Mouse (Mus musculus) stomach, embryonic 15.5 days (tissue): ENCODE measurements around the gene Socs7. TPM values are rescaled to one million over a fixed set of nuclear protein-coding genes. Genes with fewer than 3 reads are reported as not detected.
"Not testable (repeated sequence)": the region's sequence is repeated elsewhere in the genome, so short reads cannot be mapped to it uniquely, and the experiment has no call there.

Source experiments
- ATAC-seq: fragments of 200-750 bp; cut with Nextera tagmentation; 2 replicates; pipeline ENCODE4 v1.8.0; 2017; ENCODE audit warnings: low read depth, moderate number of reproducible peaks, moderate TSS enrichment; ENCODE audit not compliant: insufficient read depth, low FRiP score
- H3K27ac ChIP-seq: fragments of 300-500 bp; sonication (generic); 2 replicates; pipeline ENCODE4 v1.5.1; 2015; ENCODE audit warnings: mild to moderate bottlenecking, inconsistent platforms
- H3K27me3 ChIP-seq: fragments of 300-500 bp; sonication (generic); replicated peaks from 2 replicates; pipeline ENCODE4 v1.6.1; 2015; ENCODE audit warnings: inconsistent platforms
- H3K36me3 ChIP-seq: fragments of 300-500 bp; sonication (generic); 2 replicates; pipeline ENCODE4 v1.6.1; 2015; ENCODE audit warnings: inconsistent platforms
- H3K4me1 ChIP-seq: fragments of 300-500 bp; sonication (generic); 2 replicates; pipeline ENCODE4 v1.6.1; 2015; ENCODE audit warnings: inconsistent platforms
- H3K4me2 ChIP-seq: fragments of 300-500 bp; sonication (generic); 2 replicates; pipeline ENCODE4 v1.6.1; 2015; ENCODE audit warnings: mild to moderate bottlenecking, inconsistent platforms
- H3K4me3 ChIP-seq: fragments of 300-500 bp; sonication (generic); replicated peaks from 2 replicates; pipeline ENCODE4 v1.5.1; 2015; ENCODE audit warnings: inconsistent platforms
- H3K9ac ChIP-seq: fragments of 300-500 bp; sonication (generic); 2 replicates; pipeline ENCODE4 v1.6.1; 2015; ENCODE audit warnings: inconsistent platforms
- H3K9me3 ChIP-seq: fragments of 300-500 bp; sonication (generic); 2 replicates; pipeline ENCODE4 v1.6.1; 2016; ENCODE audit warnings: inconsistent platforms
- WGBS: fragments of 180-500 bp; shearing (Covaris S2); methylation state at CpG from one replicate; pipeline ENCODE4 v1.1.7; 2015; 5-methylcytosine and 5-hydroxymethylcytosine counted together
- polyA plus RNA-seq: library from polyadenylated mRNA; unstranded; fragments of >200 nt; fragmentation: Nextera tagmentation; extraction: Ambion mirVana; gene quantifications from 2 replicates; pipeline ENCODE4 v1.2.1, GENCODE M21; 2015

Gene Socs7
- polyA plus RNA-seq, 1 experiment from 2014 or later = 3.4 TPM

DNA sequence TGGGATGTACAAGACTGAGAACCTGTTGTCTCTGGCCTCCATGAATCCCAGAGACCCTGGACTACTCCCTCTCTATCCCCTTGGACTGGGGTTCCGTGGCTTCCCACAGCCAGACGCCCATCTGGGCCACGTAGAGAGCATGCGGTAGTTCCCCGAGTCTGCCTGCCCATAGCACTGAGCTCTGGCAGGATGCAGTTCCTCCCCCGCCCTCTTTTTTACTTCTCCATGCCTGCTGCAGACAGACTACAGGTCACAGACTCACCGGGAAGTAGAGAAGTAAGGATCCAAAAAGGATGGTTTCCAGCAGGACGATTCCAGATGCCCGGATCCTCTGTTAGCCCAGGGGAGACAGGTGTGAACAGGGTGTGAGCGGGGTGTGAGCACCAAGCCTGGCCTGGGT, 16.9 kb upstream of the Socs7 start:
- no peak overlapping the region for H3K9ac ChIP-seq
- no peak overlapping the region for H3K27ac ChIP-seq
- peaks cover 15% of the 10 kb centered on the region; the same call in 1 of the 2 replicates for H3K4me1 ChIP-seq
- no peak overlapping the region for H3K4me3 ChIP-seq
- no peak overlapping the region for H3K4me2 ChIP-seq
- no peaks in the 10 kb centered on the region for H3K9me3 ChIP-seq
- no peak for ATAC-seq
- 55% methylated on average over 10 of the region's 10 CpGs for WGBS
- H3K27me3 ChIP-seq = 0 out of 2 replicates have a peak, but pooled peaks cover 3% of the 10 kb centered on the region
- H3K36me3 ChIP-seq = no peaks in the 10 kb centered on the region

DNA sequence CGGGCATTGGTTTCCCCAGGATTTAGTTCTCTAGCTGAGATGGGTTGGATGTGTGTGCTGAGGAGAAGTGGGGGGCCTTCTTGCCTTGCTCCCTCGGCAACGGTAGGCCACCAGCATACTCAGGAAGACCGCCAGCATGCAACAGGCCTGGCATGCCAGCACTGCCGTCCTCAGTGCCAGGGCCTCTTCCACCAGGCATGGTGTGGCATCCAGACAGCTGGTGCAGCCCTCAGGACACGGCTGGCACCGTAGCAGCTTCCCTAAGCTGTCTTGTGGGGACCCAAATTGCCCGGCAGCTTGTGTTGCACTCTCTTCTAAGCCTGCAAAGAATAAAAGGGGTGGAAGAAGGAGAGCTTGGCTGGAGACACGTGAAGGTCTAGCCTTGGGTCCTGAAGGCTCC, 16.0 kb upstream of the Socs7 start:
- H3K4me2 ChIP-seq = no peak overlapping the region
- H3K36me3 ChIP-seq = no peaks in the 10 kb centered on the region
- H3K4me3 ChIP-seq = no peak overlapping the region
- 78% methylated on average over 9 of the region's 9 CpGs for WGBS
- no peak overlapping the region for H3K27ac ChIP-seq
- H3K27me3 ChIP-seq = 0 out of 2 replicates have a peak, but pooled peaks cover 3% of the 10 kb centered on the region
- no peak for ATAC-seq
- no peak overlapping the region for H3K9ac ChIP-seq
- no peaks in the 10 kb centered on the region for H3K9me3 ChIP-seq
- H3K4me1 ChIP-seq = peaks cover 21% of the 10 kb centered on the region; the same call in 1 of the 2 replicates

DNA sequence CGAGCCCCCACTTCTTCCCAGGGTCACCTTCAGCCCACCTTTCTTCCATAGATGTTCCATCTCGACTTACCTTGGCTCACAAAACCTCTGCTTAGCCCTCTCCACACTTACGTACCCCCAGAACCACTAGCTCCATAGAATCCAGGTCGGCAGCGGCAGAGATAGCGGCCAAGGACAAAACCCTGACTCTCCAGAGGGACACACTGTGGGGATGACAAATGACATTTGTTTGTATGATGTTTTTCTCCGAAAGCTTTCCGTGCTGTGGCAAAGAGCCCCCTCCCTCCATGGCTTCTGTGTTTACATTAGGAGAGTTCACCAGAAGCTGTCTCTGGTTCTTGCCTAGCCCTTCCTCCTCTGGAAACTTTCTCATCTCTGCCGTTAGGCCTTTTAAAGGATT, 15.1 kb upstream of the Socs7 start:
- 66% methylated on average over 9 of the region's 9 CpGs for WGBS
- Histone ChIP-seq H3K27ac (no peak overlapping the region), H3K27me3 (0 out of 2 replicates have a peak, but pooled peaks cover 3% of the 10 kb centered on the region), H3K4me3 (no peak overlapping the region), H3K36me3 (no peaks in the 10 kb centered on the region), H3K9me3 (no peaks in the 10 kb centered on the region), H3K4me2 (no peak overlapping the region), H3K9ac (no peak overlapping the region), H3K4me1 (peaks cover 22% of the 10 kb centered on the region; the same call in 1 of the 2 replicates)
- no peak for ATAC-seq

DNA sequence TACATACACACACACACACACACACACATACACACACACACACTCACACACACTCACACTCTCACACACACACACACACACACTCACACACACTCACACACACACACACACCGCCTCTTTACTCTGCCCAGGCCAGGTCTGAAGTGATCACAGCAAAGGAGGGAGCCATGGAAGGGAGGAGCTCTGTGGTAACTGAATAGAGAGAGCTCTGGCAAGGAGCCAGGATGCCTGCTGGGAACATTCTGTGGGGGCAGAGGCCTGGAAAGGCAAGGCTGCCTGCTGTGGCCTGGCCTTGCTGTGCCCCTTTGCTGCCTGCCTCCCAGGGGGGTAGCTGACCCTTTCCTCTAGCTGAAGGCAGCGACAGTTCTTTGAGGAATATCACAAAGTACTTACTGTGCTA, 12.3 kb upstream of the Socs7 start:
- Histone ChIP-seq H3K9me3 (no peaks in the 10 kb centered on the region), H3K27ac (peak overlapping the region; percentile 5; the same call in 1 of the 2 replicates), H3K4me3 (no peak overlapping the region), H3K9ac (no peak overlapping the region), H3K4me2 (no peak overlapping the region), H3K27me3 (no peaks in the 10 kb centered on the region), H3K4me1 (peaks cover 15% of the 10 kb centered on the region; the same call in 1 of the 2 replicates), H3K36me3 (no peaks in the 10 kb centered on the region)
- WGBS = 21% methylated on average over 2 of the region's 2 CpGs
- peak; percentile 75; the same call in 1 of the 2 replicates for ATAC-seq

GRCm38 (mm10) chr11:97352027-97352684, 10.2 kb upstream of the Socs7 start, which contains the start of gene Gpr179:
Gpr179 (minus strand) TSS chr11:97352077.
- Histone ChIP-seq H3K9me3 (no peaks in the 10 kb centered on the region), H3K36me3 (no peaks in the 10 kb centered on the region), H3K27me3 (no peaks in the 10 kb centered on the region), H3K4me2 (no peak within 1 kb of the TSS), H3K4me3 (no peak within 1 kb of the TSS), H3K9ac (no peak within 1 kb of the TSS), H3K4me1 (peaks cover 15% of the 10 kb centered on the region; the same call in 1 of the 2 replicates), H3K27ac (no peak within 1 kb of the TSS)
- WGBS = 71% methylated on average over 3 of the region's 3 CpGs
- ATAC-seq = no peak

DNA sequence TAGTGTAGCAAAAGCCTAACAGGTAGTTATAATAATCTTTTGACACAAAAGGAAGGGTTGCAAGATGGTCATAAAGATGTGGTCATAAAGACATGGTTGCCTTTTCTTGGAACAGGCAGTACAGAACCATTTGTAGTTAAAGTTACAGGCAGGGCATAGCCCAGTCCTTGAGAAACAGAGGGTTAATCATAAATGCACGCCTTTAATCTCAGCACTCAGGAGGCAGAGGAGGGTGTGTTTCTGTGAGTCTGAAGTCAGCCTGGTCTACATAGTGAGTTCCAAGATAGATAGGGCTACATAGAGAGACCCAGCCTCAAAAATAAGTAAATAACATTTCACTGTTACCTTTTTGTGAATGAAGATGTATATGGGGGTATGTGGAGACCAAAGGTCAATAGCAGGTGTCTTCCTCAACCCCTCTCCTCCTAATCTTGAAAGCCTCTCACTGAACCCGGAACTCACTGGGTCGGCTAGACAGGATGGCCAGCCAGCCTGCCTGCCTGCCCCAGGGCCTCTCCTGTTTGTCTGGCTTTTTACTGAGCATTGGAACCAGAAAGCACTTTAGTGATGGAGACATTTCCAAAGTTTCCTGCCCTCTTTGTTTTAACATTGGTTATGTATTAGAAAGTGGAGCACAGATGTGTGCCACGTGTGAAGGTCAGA, 9.3 kb upstream of the Socs7 start:
- Histone ChIP-seq H3K36me3 (no peaks in the 10 kb centered on the region), H3K9me3 (no peaks in the 10 kb centered on the region), H3K4me1 (peaks cover 15% of the 10 kb centered on the region; the same call in 1 of the 2 replicates), H3K4me3 (no peak overlapping the region), H3K9ac (no peak overlapping the region), H3K4me2 (no peak overlapping the region), H3K27ac (no peak overlapping the region), H3K27me3 (no peaks in the 10 kb centered on the region)
- no peak for ATAC-seq
- 43% methylated on average over 4 of the region's 4 CpGs for WGBS

DNA sequence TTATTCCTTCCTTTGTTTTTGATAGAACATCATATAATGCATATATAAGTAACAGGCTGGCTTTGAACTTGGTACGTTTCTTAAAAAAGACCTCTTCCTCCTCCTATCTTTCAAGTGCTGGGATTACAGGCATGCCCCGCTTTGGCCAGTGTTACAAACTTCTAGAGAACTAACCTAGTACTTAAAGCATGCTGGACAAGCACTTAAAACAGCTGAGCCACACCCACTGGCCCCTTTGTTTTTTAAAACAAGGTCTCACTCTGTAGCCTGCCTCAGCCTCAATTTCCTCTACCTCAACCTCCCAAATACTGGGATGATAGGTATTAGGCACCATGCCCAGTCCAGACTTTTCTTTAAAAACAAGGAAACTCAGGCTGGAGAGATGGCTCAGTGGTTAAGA, 7.7 kb upstream of the Socs7 start:
- H3K4me1 ChIP-seq = peaks cover 12% of the 10 kb centered on the region; the same call in 1 of the 2 replicates
- H3K9ac ChIP-seq = no peak overlapping the region
- H3K9me3 ChIP-seq = no peaks in the 10 kb centered on the region
- H3K4me2 ChIP-seq = no peak overlapping the region
- ATAC-seq = no peak
- no peak overlapping the region for H3K27ac ChIP-seq
- no peak overlapping the region for H3K4me3 ChIP-seq
- H3K27me3 ChIP-seq = no peaks in the 10 kb centered on the region
- 70% methylated on average over 2 of the region's 2 CpGs for WGBS
- H3K36me3 ChIP-seq = no peaks in the 10 kb centered on the region

DNA sequence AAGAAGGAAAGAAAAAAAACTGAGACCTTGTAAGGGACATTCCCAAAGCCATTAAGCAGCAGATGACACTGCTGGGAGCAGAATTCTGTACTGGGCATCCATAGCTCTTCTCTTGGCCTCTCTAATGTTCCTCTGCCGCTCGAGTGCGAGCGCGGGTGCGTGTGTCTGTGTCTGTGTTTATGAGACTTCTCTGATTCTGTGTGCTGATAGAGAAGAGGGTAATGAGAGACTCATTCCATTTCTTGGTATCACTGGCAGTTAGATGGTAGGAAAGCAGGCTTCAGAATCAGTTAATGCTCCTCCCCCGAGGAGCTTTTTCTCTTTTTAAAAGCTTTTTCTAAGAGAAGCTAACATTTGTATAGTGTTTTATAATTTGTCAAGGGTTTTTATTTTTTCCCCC, 7.1 kb upstream of the Socs7 start:
- H3K27me3 ChIP-seq = no peaks in the 10 kb centered on the region
- no peaks in the 10 kb centered on the region for H3K36me3 ChIP-seq
- H3K9me3 ChIP-seq = no peaks in the 10 kb centered on the region
- no peak overlapping the region for H3K4me2 ChIP-seq
- H3K9ac ChIP-seq = no peak overlapping the region
- no peak overlapping the region for H3K27ac ChIP-seq
- 77% methylated on average over 7 of the region's 7 CpGs for WGBS
- no peak overlapping the region for H3K4me3 ChIP-seq
- H3K4me1 ChIP-seq = peaks cover 8% of the 10 kb centered on the region; the same call in 1 of the 2 replicates
- no peak for ATAC-seq

DNA sequence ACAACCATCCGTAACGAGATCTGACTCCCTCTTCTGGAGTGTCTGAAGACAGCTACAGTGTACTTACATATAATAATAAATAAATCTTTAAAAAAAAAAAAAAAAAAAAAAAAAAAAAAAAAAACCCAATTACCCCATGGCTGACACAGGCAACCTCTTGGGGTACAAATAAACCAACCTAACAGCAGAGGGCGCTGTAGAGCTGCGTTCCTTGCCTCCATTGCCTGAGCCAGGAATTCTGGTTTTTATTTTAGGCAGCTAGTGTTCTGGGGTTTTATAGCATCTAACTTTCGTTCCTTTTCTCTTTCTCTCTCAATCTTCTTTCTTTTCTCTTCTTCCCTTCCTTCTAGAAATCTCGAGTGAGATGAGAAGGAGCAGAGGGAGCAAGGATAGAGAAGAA, 4.7 kb upstream of the Socs7 start:
- H3K36me3 ChIP-seq, ATAC-seq, H3K27ac ChIP-seq, H3K9me3 ChIP-seq, H3K9ac ChIP-seq, H3K27me3 ChIP-seq, H3K4me2 ChIP-seq, H3K4me1 ChIP-seq, H3K4me3 ChIP-seq: not testable (repeated sequence)
- WGBS = 18% methylated on average over 6 of the region's 6 CpGs

DNA sequence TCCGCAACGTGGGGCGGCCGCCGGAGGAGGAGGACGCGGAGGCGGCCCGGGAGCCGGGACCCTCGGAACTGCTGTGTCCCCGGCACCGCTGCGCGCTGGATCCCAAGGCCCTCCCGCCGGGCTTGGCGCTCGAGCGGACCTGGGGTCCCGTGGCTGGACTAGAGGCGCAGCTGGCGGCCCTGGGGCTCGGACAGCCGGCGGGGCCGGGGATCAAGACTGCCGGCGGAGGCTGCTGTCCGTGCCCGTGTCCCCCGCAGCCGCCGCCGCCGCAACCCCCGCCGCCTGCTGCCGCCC, 245 bp downstream of the Socs7 start:
- WGBS = 0% methylated on average over 22 of the region's 39 CpGs
- no peak for ATAC-seq
- Histone ChIP-seq H3K4me3 (peak overlapping the region; percentile 99), H3K9me3 (no peaks in the 10 kb centered on the region), H3K27me3 (no peaks in the 10 kb centered on the region), H3K9ac (peak overlapping the region; percentile 99), H3K36me3 (no peaks in the 10 kb centered on the region), H3K27ac (peak overlapping the region; percentile 85), H3K4me2 (peak overlapping the region; percentile 87), H3K4me1 (peaks cover 23% of the 10 kb centered on the region)

- Histone ChIP-seq H3K4me1 (peaks cover 23% of the 10 kb centered on the region), H3K4me2 (peak overlapping the region; percentile 87), H3K4me3 (peak overlapping the region; percentile 99), H3K27ac (peak overlapping the region; percentile 85), H3K9me3 (no peaks in the 10 kb centered on the region), H3K27me3 (no peaks in the 10 kb centered on the region), H3K9ac (peak overlapping the region; percentile 99), H3K36me3 (no peaks in the 10 kb centered on the region)
- no peak for ATAC-seq
- WGBS = 2% methylated on average over 39 of the region's 49 CpGs
These were observed 742 bp downstream of the Socs7 start for GRCm38 (mm10) chr11:97362943-97363643.

- no peaks in the 10 kb centered on the region for H3K27me3 ChIP-seq
- H3K4me2 ChIP-seq = peak overlapping the region; percentile 87
- peak overlapping the region; percentile 99 for H3K4me3 ChIP-seq
- WGBS = 1% methylated on average over 7 of the region's 7 CpGs
- no peaks in the 10 kb centered on the region for H3K36me3 ChIP-seq
- peaks cover 23% of the 10 kb centered on the region for H3K4me1 ChIP-seq
- H3K9ac ChIP-seq = peak overlapping the region; percentile 99
- no peaks in the 10 kb centered on the region for H3K9me3 ChIP-seq
- no peak overlapping the region for H3K27ac ChIP-seq
- no peak for ATAC-seq
These were observed 1.3 kb downstream of the Socs7 start for GRCm38 (mm10) chr11:97363644-97363995.
